ENCODE assay signal across 16 mouse cellular contexts in the genomic region with DNA sequence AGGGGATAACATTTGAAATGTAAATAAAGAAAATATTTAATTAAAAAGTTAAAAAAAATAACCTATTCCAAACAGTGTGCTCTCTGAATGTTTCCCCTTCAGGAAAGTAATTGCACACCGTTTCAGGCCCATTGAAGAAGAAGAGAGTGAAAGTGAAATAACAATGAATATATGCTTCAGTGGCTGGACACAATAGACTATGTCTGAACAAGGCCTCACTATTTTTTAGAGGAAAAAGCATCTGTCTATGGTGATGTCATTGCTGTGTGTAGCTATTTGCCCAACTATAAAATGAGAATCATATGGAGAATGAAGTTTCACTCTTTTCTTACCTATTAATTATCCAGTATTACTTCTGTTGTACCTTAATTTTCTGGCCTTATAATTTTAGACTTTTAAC.
"Had no signal": no experiment of that assay in that cellular context is flagged by ENCODE, and none has a peak within 500 bp of the region (broad histone marks: within the 10 kb centered on the region; RNA-seq: fewer than 3 reads in every experiment).

No protein-coding gene starts in this region.

- DNase-seq: kidney, postnatal 10 days; kidney, postnatal 4 days; liver; liver, embryonic 13.5 days; liver, postnatal 0 days; lung, postnatal 14 days; right cerebral cortex, adult 18-20 months; right cerebral cortex, postnatal 25 days; thymus, postnatal 4 days had no signal

- H3K4me2 ChIP-seq: limb, embryonic 12.5 days; liver, embryonic 13.5 days; lung, embryonic 15.5 days; midbrain, embryonic 13.5 days had no signal

- H3K4me1 ChIP-seq: limb, embryonic 12.5 days; liver, embryonic 13.5 days; lung, embryonic 15.5 days; megakaryocyte, embryonic 14.5 days; midbrain, embryonic 13.5 days had no signal

- H3K27me3 ChIP-seq: limb, embryonic 12.5 days; liver, embryonic 13.5 days; lung, embryonic 15.5 days; megakaryocyte, embryonic 14.5 days; midbrain, embryonic 13.5 days had no signal

- H3K36me3 ChIP-seq: limb, embryonic 12.5 days; liver, embryonic 13.5 days; lung, embryonic 15.5 days; midbrain, embryonic 13.5 days had no signal

- H3K9ac ChIP-seq: limb, embryonic 12.5 days; liver, embryonic 13.5 days; liver, postnatal 0 days; lung, embryonic 15.5 days; midbrain, embryonic 13.5 days had no signal

- H3K9me3 ChIP-seq: limb, embryonic 12.5 days; liver, embryonic 13.5 days; lung, embryonic 15.5 days; megakaryocyte, embryonic 14.5 days; midbrain, embryonic 13.5 days had no signal

- H3K4me3 ChIP-seq: layer of hippocampus, adult 2 months; limb, embryonic 12.5 days; liver, embryonic 13.5 days; lung, embryonic 15.5 days; megakaryocyte, embryonic 14.5 days; midbrain, embryonic 13.5 days had no signal

- ATAC-seq: liver, postnatal 0 days; midbrain, embryonic 13.5 days had no signal

- H3K27ac ChIP-seq: layer of hippocampus, adult 2 months; limb, embryonic 12.5 days; liver, embryonic 13.5 days; lung, embryonic 15.5 days; macrophage; midbrain, embryonic 13.5 days; stomach, postnatal 0 days had no signal
